Mouse (Mus musculus) monocyte, adult 2 months (primary cell): ENCODE data around the gene Usp29.

Source experiments
- DNase-seq, 2 experiments: peaks; one replicate each; pipeline ENCODE4 v3.0.0; 2022; ENCODE audit warnings: low spot score in 2 of 2, low read depth in 1 of 2

Gene Usp29

DNA sequence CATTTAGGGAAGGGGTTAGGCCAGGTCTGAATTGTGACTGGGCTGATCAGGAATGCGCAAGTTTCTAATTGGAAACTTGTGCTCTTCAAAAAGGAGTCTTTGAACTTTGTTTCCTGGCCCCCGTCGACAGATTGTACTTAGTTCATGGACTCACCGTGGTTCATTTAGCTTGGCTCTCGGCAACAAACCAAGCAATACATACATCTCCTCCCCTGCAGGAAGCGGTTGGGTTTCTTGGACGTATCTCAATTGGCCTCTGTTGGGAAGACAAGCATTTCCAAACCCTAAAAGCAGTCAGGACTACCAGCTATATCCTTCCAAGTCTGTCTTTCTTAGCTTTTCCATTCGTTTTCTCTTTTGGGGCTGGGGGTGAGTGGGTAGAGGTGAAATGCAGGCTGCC, 84.6 kb downstream of the Usp29 start:
- no peak for DNase-seq

DNA sequence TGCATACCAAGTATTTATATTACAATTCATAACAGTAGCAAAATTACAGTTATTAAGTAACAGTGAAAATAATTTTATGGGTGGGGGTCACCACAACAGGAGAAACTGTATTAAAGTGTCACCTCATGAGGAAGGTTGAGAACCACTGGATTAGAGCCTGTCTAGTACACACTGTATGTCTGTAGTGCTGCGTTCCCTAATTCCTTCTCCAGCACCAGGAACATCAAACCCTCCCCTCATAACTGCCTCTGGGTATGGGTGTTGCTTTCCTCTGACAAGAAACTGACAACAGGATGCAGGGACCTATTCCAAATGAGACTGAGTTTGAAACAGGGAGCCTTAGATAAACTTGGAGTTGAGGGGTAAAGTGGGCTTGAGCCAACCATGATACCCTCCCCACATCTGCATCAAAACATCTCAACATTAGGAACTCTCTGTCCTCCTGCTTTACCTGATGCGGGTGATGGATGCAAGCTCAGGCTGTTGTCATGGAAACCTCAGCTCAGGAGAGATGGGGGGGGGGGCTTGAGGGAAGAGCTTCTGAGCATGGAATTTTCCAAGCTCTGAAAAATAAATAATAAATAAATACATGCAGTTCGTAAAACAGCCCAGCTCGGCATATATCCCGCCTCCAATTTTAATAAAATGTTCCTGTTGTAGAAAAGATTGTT, 86.5 kb downstream of the Usp29 start:
- DNase-seq, result no peak

DNA sequence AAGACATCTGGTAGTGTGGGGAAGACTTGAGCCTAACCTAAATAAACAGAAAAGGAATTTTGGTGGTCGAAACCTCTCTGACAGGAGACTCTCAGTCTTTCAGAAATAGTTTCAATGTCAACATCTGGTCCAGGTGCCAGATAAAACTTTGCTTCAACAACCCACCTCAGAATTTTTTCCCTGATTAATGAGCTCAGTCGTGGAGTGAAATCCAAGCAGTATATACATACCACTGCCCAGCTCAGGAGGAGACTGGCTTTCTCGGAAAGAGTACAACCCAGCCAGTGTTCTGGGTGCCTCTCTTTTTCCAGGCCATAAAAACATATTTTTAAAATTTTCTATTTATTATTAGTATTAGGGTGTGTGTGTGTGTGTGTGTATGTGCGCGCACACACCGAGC, 89.9 kb downstream of the Usp29 start:
- no peak for DNase-seq

DNA sequence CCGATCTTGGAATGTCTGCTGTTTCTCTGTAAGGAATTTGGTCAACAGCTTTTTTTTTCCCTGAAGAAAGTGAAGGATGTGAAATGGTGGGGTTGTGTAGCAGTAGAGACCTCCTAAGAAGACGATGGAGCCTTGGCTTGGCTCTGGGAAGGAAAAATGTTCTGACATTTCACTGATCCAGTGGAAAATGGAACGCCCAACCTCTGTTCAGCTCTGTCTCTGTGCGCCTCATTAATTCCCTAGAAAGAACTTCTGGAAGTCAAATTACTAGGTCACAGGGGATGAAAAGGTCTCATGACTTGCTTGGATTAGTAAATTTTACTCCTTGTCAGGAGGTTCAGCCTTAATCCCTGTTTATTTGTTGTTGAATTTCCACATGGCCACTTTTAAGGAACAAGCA, 92.3 kb downstream of the Usp29 start:
- DNase-seq, result no peak

DNA sequence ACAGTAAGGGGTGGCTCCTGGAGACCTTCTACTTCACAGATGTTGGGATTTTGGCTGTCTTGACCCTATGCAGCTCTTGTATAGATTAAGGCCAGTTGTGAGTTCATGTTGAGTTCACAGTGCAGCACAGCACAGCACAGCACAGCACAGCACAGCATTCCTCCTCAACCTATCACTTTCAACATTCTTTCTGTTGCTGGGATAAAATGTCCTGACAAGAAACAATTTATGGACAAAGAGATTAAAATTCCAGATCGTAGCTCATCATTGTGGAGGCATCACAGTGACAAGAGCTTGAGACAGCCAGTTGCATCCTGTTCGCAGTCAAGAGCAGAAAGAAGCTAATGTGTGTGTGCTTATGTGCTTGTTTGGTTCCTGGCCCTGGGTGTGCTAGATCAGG, 93.3 kb downstream of the Usp29 start:
- DNase-seq, result no peak

DNA sequence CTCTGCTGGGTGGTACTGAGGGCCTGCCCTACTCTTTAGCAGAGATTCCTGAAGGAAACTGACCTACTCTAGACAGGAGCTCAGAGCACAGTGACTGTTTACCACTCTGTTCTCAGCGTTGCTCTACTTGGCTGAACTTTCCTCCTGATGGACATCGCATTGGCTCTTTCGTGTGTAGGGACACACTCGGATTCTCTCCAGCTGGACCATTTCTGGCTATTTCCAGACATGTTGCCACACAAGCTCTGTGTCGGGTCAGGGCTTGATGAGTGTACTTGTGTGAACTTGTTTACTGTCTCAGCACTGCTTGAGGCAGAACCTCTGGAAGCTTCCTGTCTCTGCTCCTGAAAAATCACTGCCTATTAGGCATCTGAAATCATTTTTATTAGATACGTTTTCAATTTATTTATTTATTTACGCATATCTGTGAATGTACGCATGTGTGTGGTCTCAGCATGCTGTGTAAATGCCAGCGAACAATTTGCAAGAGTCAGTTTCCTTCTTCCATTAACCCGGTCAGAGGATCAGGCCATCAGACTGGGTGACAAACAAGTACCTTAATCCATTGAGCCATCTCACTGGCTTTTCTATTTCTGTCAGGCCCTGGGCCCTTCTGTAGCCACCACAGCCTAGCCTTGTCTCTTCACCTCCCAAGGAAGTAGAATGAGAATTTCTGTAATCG, 95.7 kb downstream of the Usp29 start:
- DNase-seq, result no peak

DNA sequence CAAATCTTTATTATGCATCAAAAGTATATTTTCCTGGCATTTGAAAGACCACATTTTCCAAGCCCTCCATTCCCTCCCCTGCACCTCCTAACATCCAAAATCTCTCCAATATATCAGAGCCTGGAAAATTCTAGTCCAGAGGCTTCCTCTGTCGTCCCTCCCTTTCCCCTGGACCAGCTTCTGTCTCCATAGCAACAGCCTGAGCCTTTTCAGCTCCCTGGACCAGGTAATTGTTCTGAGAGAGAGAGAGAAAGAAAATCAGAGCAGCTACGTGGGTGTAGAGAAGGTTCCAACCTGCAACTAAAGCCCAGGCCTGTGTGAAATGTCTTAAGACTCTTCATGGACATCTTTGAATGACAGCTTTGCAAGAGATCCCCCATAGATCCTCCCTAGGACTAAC, 98.8 kb downstream of the Usp29 start:
- DNase-seq, result no peak

DNA sequence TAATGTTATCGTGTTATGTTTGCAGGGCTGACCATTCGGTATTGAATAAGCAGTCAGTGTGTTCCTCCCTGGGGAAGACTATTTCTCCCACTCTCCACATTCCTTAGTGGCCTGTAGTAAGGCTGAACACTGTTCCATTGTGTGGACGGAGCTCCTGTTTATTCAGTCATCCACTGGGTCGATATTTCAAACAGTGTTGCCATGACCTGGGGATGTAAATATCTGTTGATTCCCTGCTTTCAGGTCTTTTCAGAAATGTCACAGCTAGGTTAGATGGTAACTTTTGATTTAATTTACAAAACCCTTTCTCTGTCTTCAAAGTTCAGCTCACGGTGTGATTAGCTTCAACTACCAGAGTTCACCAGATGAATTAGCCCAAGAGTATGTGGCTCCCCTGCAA, 104.6 kb downstream of the Usp29 start:
- no peak for DNase-seq

DNA sequence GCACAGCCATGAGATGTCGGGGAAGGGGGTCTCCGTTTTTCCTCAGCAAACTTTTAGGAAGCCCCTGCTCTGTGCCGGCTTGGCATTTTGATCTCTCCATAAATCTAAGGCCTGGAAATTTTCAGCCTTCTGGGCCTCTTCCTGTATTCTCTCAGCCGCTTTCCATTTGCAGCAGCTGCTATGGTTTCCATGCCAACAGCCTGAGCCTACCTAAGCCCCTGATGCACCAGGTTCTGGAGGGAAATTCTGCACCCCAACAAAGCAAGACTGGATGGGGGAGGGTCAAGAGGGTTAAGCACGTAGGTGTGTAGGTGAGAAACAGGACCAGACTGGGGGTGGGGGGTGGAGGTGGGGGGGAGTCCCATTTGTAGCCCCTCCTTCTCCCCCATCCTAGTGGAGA, 105.0 kb downstream of the Usp29 start:
- DNase-seq, result no peak

DNA sequence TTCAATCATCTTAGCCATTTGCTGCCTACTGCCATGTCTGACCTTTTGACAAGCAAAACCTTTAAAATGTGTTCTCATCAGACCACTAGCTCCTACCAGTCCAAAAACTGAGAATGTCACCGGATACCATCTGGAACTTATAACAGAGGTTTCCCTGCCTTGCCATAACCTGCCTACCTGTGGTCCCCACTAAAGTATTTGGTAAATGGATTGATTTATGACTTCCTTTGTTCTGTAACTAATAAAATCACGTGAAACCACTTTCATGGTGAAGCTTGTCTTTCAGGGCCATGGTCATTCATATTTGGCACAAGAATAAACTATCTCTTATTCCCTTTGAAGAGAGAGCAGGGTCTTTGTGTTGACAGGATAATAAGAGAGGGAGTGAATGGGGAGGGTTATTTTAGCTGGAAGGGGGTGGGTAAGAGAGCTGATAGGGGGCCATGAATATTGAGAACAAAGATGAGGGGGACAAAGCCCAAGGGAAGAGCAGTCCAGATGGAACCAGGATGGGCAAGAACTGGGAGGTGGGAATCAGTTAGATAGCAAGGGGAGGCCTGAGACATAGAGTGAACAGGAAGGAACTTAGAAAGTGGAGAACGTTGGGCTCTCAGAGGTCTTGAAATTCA, 107.0 kb downstream of the Usp29 start:
- DNase-seq, result no peak

DNA sequence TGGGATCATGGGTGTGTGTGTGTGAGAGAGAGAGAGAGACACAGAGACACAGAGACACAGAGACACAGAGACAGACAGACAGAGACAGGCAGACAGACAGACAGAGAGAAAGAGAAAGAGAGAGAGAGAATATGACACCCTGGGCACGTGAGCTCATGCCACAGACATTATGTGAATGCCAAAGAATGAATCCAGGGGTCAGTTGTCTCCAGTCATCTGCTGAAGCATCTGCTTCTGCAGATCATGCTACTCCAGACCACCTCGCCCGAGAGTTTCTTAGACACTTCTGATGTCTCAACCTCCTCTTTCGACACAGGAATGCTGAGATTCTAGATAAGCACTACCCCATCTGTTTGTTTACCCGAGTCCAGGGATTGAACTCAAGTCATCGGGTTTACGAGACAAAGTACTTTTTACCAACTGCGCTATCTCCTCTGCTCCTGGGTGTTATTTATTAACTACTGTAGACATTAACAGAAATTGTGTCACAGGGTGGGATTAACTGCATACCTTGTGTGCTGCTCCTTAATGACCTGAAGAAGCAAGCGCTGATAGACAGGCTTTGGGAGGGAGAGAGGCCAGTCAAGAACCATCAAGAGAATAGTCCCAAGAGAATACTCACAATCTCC, 107.7 kb downstream of the Usp29 start:
- no peak for DNase-seq

DNA sequence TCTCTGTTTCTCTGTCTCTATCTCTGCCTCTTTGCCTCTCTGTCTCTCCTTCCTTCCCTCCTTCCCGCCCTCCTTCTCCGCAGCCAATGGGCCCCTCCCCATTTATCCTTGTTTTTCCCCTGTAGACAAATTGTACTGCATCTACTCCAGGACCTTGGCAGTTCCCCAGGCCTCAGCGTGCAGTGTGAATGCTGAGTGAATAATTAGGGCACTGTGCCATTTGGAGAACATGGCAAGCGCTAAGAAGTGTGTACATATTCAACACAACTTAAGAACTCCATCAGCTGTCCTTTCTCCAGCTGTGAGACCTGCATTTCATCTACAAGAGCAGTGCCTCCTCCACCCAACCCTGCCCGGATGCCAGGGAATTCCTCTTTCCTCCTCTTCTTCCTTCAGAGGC, 110.5 kb downstream of the Usp29 start:
- no peak for DNase-seq

DNA sequence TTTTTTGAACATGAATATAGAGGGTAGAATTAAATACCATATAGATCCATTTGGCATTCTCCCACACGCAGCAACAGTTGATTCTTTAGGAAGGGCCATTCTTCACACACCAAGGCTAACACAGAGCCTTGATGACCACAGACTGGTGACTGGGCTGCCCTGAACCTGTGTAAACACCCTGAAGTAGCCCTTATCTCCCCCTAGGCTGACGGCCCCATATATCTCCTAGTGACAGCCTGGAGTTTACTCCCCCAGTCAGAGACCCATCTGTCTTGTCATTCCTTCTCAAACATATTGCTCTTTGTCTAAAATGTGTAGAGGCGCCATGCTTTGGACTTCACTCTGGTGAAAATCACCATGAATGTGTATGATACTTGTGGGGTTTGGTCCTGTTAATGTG, 119.1 kb downstream of the Usp29 start:
- no peak for DNase-seq

DNA sequence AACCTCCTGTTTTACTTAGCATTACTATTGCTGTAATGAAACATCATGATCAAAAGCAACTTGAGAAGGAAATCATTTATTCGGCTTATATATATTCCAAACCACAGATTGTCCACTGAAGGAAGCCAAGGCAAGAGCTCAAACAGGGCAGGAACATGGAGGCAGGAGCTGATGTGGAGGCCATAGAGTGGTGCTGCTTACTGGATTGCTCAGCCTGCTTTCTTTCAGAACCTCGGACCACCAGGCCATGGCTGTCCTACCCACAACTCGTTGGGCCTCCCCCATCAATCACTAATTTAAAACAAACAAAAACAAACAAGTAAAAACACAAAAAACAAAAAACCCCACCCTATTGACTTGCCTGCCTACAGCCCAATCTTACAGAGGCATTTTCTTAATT, 119.9 kb downstream of the Usp29 start:
- no peak for DNase-seq

DNA sequence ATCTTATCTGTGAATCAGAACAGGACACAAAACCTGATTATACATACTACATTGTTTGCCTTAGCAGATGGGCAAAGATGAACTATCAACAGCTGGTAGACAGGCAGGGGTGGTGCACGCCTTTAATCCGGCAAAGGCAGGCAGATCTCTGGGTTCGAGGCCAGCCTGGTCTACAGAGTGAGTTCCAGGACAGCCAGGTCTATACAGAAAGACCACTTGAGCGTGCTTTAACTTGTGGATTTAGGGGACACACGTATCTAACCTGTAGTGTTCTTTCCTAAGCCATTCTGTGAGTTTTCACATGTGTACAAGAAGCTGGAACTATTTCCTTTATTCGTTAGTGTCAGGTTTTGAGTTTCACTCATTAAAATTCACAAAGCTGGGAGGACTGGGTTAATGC, 120.9 kb downstream of the Usp29 start:
- no peak for DNase-seq

DNA sequence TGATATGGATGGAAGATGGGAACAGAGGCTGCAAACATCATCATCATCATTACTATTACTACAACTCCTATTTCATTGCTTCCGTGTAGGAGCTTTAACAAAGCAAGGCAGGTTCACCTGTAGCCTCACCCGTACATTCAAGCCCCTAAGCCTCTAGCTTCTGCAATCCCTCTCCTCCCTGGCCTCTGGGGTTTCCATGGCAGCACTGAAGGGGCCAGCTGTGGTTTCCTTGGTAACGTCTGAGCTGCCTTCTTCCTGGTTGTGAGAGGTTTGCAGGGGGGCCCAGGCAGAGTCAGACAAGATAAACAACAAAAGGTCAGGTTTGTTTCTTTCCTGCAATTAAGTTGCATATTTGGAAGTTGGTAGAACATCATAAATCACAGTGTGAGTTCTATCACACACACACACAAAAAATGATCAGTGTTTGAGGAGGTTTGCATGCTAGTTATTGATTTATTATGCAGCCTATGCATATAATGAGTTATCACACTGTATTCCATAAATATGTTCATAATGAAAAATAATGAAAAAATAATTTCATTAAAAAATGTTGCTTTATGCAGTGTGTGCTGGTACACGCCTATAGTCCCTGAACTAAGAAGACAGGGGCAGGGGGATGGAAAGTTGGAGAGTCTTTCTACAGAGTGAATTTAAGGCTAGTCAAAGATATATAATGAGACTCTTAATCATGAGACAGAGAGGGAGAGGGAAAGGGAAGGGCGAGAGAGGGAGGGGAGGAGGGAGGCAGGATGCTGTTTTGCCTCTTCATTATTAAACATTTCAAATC, 121.5 kb downstream of the Usp29 start:
- no peak for DNase-seq

DNA sequence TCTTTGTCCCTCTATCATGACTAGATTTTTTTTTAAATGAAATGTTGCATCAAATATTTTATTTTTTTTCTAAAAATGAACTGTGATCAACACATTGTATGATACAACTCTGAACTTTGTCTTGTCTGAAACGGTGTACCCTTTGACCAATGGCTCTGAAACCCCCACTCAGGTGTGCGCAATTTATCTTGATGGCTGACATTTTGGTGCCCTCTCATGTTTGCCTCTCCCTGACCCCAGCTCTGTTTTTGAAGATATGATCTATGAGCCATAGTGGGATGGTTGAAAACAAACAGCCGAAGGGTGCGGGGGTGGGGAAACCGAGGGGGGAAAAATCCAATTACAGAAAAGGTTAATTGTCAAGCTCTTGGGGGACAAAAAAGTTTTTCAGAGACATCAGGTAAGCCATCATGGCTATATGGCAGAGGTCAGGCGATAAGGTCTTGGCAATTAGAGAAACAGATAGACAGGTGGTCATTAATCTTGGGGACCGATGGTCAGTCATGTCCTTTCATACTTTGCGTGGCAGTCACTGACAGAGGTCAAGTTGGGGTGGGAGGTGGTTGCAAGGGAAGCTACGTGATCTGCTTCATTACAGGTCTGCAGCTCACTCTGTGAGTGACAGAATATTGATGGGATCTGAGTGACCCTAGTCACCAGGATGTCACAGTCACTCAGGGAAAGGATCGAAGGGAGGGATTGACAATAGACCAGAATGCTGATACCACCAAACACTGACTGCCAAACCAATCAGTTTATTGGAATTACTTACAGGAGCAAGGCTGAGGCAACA, 125.4 kb downstream of the Usp29 start:
- DNase-seq, result no peak

DNA sequence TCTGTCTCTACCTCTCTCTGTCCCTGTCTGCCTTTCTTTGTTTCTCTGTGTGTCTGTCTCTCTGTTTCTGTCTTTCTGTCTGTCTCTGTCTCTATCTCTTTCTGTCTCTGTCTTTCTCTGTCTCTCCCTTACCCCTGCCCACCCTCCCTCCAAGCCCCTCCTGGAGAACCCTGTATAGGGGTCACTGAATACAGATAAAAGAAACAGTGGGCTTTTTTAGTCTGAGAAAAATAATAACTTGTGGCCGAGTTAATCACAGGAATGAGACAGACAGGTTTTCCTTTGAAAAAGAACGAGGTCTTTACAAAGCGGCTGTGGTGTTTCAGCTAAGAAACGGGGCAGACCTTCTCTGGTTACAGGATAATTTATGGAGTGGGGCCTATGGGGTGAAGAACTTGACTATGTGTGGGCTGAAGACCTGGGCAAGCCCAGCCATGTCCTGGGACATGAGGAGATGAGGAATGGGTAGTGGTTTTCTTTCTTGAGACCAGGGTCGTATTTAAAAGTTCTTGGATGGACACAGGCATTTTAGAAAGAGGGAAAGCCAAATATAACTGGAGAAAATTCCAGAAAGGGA, 128.4 kb downstream of the Usp29 start:
- DNase-seq, result no peak

DNA sequence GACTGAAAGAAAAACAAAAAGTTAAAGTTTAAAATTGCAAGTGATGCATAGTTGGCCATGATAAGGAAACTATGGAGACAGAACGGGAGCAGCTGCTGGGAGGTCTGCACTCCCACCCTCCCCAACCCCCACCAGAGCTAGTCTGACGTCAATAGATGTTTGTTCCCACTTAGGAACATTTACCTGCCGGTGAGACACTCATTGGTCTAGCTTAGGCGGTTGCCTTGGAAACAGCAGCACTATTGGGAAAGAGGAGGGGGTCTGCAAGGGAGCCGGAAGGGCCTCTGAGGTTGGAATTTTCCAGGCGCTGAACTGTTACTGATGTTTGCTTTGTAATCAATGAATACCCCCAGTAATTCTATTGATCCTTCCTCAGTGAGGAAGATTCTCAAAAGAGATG, 130.3 kb downstream of the Usp29 start:
- DNase-seq, result no peak

DNA sequence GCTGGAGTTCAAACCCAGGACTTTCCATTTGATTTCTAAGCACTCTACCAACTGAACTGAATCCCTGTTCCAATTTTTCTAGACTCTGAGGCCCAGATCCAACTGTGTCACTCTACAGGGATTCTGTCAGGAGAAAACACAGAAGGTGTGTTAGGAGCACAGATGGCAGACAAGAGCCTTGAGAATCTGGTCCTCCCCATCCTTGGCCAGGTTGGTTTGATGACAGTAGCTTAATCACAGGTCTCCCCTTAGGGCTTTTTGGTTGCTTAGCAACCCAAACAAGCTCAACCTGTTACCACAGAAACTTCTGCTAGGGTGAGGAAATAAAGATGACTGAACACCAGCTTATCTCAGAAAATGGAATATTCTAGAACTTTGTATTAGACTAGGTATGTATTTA, 136.0 kb downstream of the Usp29 start:
- DNase-seq, result no peak
